ENCODE assay signal across 10 mouse cellular contexts in genomic region chr12:59216176-59216575, GRCm38 (mm10). TPM values are rescaled to one million over a fixed set of nuclear protein-coding genes. Genes with fewer than 3 reads are reported as not detected.
A peak's percentile ranks its signal among the peaks of the same experiment; 100 is the strongest.
DNase-seq lines count a peak whose midpoint lies in the region; ATAC-seq lines count a peak whose summit lies in the region.
"Had no signal": no experiment of that assay in that cellular context is flagged by ENCODE, and none has a peak within 500 bp of the region (broad histone marks: within the 10 kb centered on the region; RNA-seq: fewer than 3 reads in every experiment).

No protein-coding gene starts in this region.

- no peak overlapping the region for H3K27ac ChIP-seq in liver, embryonic 13.5 days
- no peak overlapping the region for H3K27ac ChIP-seq in liver, embryonic 12.5 days
- H3K27ac ChIP-seq in neural tube, embryonic 14.5 days (ENCODE audit: low read depth, low read length) = no peak overlapping the region

- no peak overlapping the region for H3K4me3 ChIP-seq in liver, embryonic 13.5 days (replicated peaks)
- H3K4me3 ChIP-seq in liver, embryonic 12.5 days = no peak overlapping the region
- H3K4me3 ChIP-seq in neural tube, embryonic 14.5 days (ENCODE audit: low read depth, low read length) = no peak overlapping the region

- H3K9ac ChIP-seq in liver, embryonic 13.5 days = no peak overlapping the region
- H3K9ac ChIP-seq in liver, embryonic 12.5 days = no peak overlapping the region
- no peak overlapping the region for H3K9ac ChIP-seq in neural tube, embryonic 14.5 days (replicated peaks; ENCODE audit: low read depth, low read length)

- WGBS in liver, embryonic 13.5 days (ENCODE audit: insufficient replicate concordance) = 74% methylated on average over 4 of the region's 4 CpGs
- 75% methylated on average over 4 of the region's 4 CpGs for WGBS in liver, embryonic 12.5 days (ENCODE audit: insufficient replicate concordance)
- 95% methylated on average over 4 of the region's 4 CpGs for WGBS in neural tube, embryonic 14.5 days

- no peaks in the 10 kb centered on the region for H3K9me3 ChIP-seq in liver, embryonic 13.5 days (replicated peaks)
- H3K9me3 ChIP-seq in liver, embryonic 12.5 days (replicated peaks) = no peaks in the 10 kb centered on the region
- no peaks in the 10 kb centered on the region for H3K9me3 ChIP-seq in neural tube, embryonic 14.5 days (ENCODE audit: control insufficient read depth, low read length)

- no peak for ATAC-seq in liver, embryonic 13.5 days (ENCODE audit: low read depth)
- no peak for ATAC-seq in liver, embryonic 12.5 days
- ATAC-seq in activated CD4-positive, CD25-positive, alpha-beta regulatory T cell, adult 4 months = peak; percentile 17
- ATAC-seq in hematopoietic stem cell, adult 5-6 weeks (replicated peaks in 1 of 2; ENCODE audit: insufficient read depth in 1 of 2, low FRiP score in 2 of 2, low TSS enrichment in 1 of 2, low read depth in 1 of 2, poor library complexity in 2 of 2, severe bottlenecking in 2 of 2) = peak; percentile 38 to 57; a peak in 3 of 4 replicates
- no peak for ATAC-seq in neural tube, embryonic 14.5 days (ENCODE audit: low read depth)

- 0 out of 2 replicates have a peak overlapping the region, but pooled peaks have one; percentile 79 for H3K4me2 ChIP-seq in liver, embryonic 13.5 days
- no peak overlapping the region for H3K4me2 ChIP-seq in liver, embryonic 12.5 days
- H3K4me2 ChIP-seq in neural tube, embryonic 14.5 days (ENCODE audit: low read depth, low read length) = 0 out of 2 replicates have a peak overlapping the region, but pooled peaks have one; percentile 19

- H3K27me3 ChIP-seq in liver, embryonic 13.5 days = no peaks in the 10 kb centered on the region
- H3K27me3 ChIP-seq in liver, embryonic 12.5 days (replicated peaks) = no peaks in the 10 kb centered on the region
- H3K27me3 ChIP-seq in neural tube, embryonic 14.5 days (ENCODE audit: control insufficient read depth, insufficient read depth, low read length) = no peaks in the 10 kb centered on the region

- H3K36me3 ChIP-seq in liver, embryonic 13.5 days = peaks cover 12% of the 10 kb centered on the region
- peaks cover 19% of the 10 kb centered on the region for H3K36me3 ChIP-seq in liver, embryonic 12.5 days
- no peaks in the 10 kb centered on the region for H3K36me3 ChIP-seq in neural tube, embryonic 14.5 days (ENCODE audit: control insufficient read depth, insufficient read depth, low read length)

- DNase-seq in liver, embryonic 13.5 days = no peak
- DNase-seq in kidney, adult 11 months = no peak
- DNase-seq in left cerebral cortex, adult 11 months (ENCODE audit: low spot score) = no peak
- DNase-seq: cerebellum, adult 11 months; heart, adult 18-20 months; kidney, postnatal 25 days had no signal

- peaks cover 32% of the 10 kb centered on the region for H3K4me1 ChIP-seq in liver, embryonic 13.5 days (replicated peaks)
- peaks cover 35% of the 10 kb centered on the region for H3K4me1 ChIP-seq in liver, embryonic 12.5 days
- H3K4me1 ChIP-seq in neural tube, embryonic 14.5 days (ENCODE audit: control insufficient read depth, insufficient read depth, low read length) = peaks cover 22% of the 10 kb centered on the region

RNA-seq across cellular contexts. Expression of gene Fbxo33, which starts 3.3 kb away (rescaled TPM):
- 8.8 and 9.6 TPM in 2 replicates for polyA plus RNA-seq in liver, embryonic 13.5 days (2015; fragmentation: Nextera tagmentation; extraction: Ambion mirVana)
- 12.5 and 14.6 TPM in 2 replicates for polyA plus RNA-seq in liver, embryonic 12.5 days (2016; fragmentation: Nextera tagmentation; extraction: Ambion mirVana)
- polyA plus RNA-seq in activated CD4-positive, CD25-positive, alpha-beta regulatory T cell, adult 4 months (2017; shearing (Covaris generic)) = 10 to 100 TPM; 11.2 to 18.4 TPM
- total RNA-seq in hematopoietic stem cell, adult 5-6 weeks (2017) = 51.4 and 58.1 TPM in 2 replicates
- polyA plus RNA-seq in neural tube, embryonic 14.5 days (2014; fragmentation: Nextera tagmentation; extraction: Ambion mirVana) = 10.2 and 11.1 TPM in 2 replicates

Comparison
In these comparisons a context has a peak if more than half of its experiments do, and no peak if none do; other contexts are left out.
1. ATAC-seq: peak in activated CD4-positive, CD25-positive, alpha-beta regulatory T cell, adult 4 months (single experiment) and hematopoietic stem cell, adult 5-6 weeks (2 of 2); none in liver, embryonic 13.5 days (single experiment), liver, embryonic 12.5 days (single experiment) and neural tube, embryonic 14.5 days (single experiment).